Mouse (Mus musculus) myocyte (in vitro differentiated cells): ENCODE measurements around the gene Kctd21. TPM values are rescaled to one million over a fixed set of nuclear protein-coding genes. Genes with fewer than 3 reads are reported as not detected.

Experiments
- H3K27me3 ChIP-seq: one replicate; pipeline ENCODE4 v1.6.1; 2011; ENCODE audit not compliant: control insufficient read depth, insufficient read depth, insufficient read length
- H3K36me3 ChIP-seq: one replicate; pipeline ENCODE4 v1.6.1; 2011; ENCODE audit not compliant: control insufficient read depth, insufficient read depth
- H3K4me2 ChIP-seq: one replicate; pipeline ENCODE4 v1.6.1; 2011; ENCODE audit warnings: low read depth, control low read depth
- H3K4me3 ChIP-seq: one replicate; pipeline ENCODE4 v1.5.1; 2011; ENCODE audit warnings: mild to moderate bottlenecking, control low read depth, moderate library complexity
- H3K79me2 ChIP-seq: one replicate; pipeline ENCODE4 v1.6.1; 2011; ENCODE audit not compliant: control insufficient read depth, insufficient read depth
- H3ac ChIP-seq: one replicate; pipeline ENCODE4 v1.6.1; 2011; ENCODE audit not compliant: control insufficient read depth, insufficient read length
- CEBPB ChIP-seq: IDR thresholded peaks from 2 replicates; pipeline ENCODE4 v1.6.1; 2011; ENCODE audit warnings: mild to moderate bottlenecking, moderate library complexity; ENCODE audit not compliant: poor library complexity, insufficient read depth, severe bottlenecking
- E2F4 ChIP-seq: IDR thresholded peaks from one replicate; pipeline ENCODE4 v1.6.1; 2011; ENCODE audit warnings: mild to moderate bottlenecking, control low read depth, moderate library complexity; ENCODE audit not compliant: insufficient read depth
- MAX ChIP-seq: IDR thresholded peaks from one replicate; pipeline ENCODE4 v1.6.1; 2011; ENCODE audit warnings: low read depth, mild to moderate bottlenecking, control low read depth
- MYOD1 ChIP-seq, 3 experiments: IDR thresholded peaks; one replicate each; pipeline ENCODE4 v1.6.1; 2011; ENCODE audit warnings: control low read depth in 2 of 3, low read depth in 2 of 3, mild to moderate bottlenecking in 2 of 3, moderate library complexity in 1 of 3; ENCODE audit not compliant: insufficient read length in 2 of 3, control insufficient read depth in 1 of 3
- MYOG ChIP-seq, 3 experiments: IDR thresholded peaks; one replicate each; pipeline ENCODE4 v1.6.1; 2011; ENCODE audit warnings: control low read depth in 2 of 3, low read depth in 2 of 3, mild to moderate bottlenecking in 2 of 3; ENCODE audit not compliant: insufficient read length in 2 of 3, control insufficient read depth in 1 of 3, insufficient read depth in 1 of 3
- POLR2A ChIP-seq: IDR thresholded peaks from one replicate; pipeline ENCODE4 v1.6.1; 2011; ENCODE audit warnings: low read depth, mild to moderate bottlenecking, control low read depth, moderate library complexity; ENCODE audit not compliant: insufficient read length
- POLR2AphosphoS2 ChIP-seq: IDR thresholded peaks from one replicate; pipeline ENCODE4 v1.6.1; 2011; ENCODE audit warnings: low read depth, control low read depth; ENCODE audit not compliant: insufficient read length
- REST ChIP-seq: IDR thresholded peaks from one replicate; pipeline ENCODE4 v1.6.1; 2011; ENCODE audit warnings: mild to moderate bottlenecking, control low read depth, moderate library complexity; ENCODE audit not compliant: insufficient read depth, insufficient read length
- SRF ChIP-seq: IDR thresholded peaks from one replicate; pipeline ENCODE4 v1.6.1; 2011; ENCODE audit warnings: low read depth; ENCODE audit not compliant: control insufficient read depth, insufficient read length
- TCF12 ChIP-seq: IDR thresholded peaks from one replicate; pipeline ENCODE4 v1.6.1; 2011; ENCODE audit warnings: mild to moderate bottlenecking, control low read depth; ENCODE audit not compliant: poor library complexity, insufficient read depth, severe bottlenecking
- TCF3 ChIP-seq: IDR thresholded peaks from one replicate; pipeline ENCODE4 v1.6.1; 2011; ENCODE audit warnings: low read depth, control low read depth; ENCODE audit not compliant: insufficient read length
- USF1 ChIP-seq: IDR thresholded peaks from one replicate; pipeline ENCODE4 v1.6.1; 2011; ENCODE audit warnings: low read depth, mild to moderate bottlenecking, control low read depth, moderate library complexity
- polyA plus RNA-seq: library from polyadenylated mRNA; unstranded; fragments of >200 nt; fragmentation: generic; extraction: Trizol; gene quantifications from one replicate; pipeline ENCODE4 v1.2.1, GENCODE M21; 2012; ENCODE audit warnings: missing spikeins

The Kctd21 gene
- polyA plus RNA-seq, 1 experiment, result 2.3 TPM

DNA sequence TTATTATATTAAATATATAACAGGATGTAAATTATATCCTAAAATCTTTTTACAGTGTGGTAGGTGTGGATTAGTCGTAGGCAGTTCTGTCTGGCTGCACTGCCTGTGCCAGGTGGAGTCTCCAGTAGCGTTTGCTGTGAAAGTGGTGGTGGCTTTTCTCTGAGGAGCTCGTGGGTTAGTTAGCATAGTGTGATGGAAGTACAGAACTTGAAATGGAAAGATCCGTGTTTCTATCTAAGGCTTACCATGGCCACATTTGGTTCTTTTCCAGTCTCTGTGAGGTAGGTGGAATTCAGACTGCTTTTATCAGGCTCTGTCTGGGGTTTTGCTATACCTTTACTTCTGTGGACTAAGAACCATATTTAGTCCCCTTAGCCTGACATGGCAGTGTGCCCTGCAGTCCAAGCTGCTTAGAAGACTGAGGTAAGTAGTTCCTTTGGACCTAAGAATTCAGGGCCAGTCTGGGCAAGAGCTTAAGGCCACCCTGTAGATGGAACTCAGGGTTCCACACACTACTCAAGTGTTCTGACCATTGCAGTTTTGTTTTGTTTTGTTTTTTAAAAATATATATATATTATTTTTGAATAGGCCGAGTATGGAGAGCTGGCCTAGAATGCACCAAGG is 48.5 kb downstream of the Kctd21 start:
- no peak for TF ChIP-seq POLR2AphosphoS2
- TF ChIP-seq MYOD1 (IDR thresholded peaks at IDR 0.05; ENCODE audit: control insufficient read depth in 1 of 3, insufficient read length in 2 of 3, low read depth in 2 of 3), result no peak
- TF ChIP-seq SRF, result no peak
- no peaks in the 10 kb centered on the region for H3K79me2 ChIP-seq
- no peaks in the 10 kb centered on the region for H3K27me3 ChIP-seq
- H3K4me3 ChIP-seq, result no peak overlapping the region
- no peak overlapping the region for H3K4me2 ChIP-seq
- H3ac ChIP-seq, result no peak overlapping the region
- H3K36me3 ChIP-seq, result peaks cover 17% of the 10 kb centered on the region

- Histone ChIP-seq H3K79me2 (no peaks in the 10 kb centered on the region), H3K36me3 (peaks cover 17% of the 10 kb centered on the region), H3K4me3 (no peak overlapping the region), H3ac (no peak overlapping the region), H3K27me3 (no peaks in the 10 kb centered on the region), H3K4me2 (no peak overlapping the region)
- TF ChIP-seq REST (no peak), MYOG (IDR thresholded peaks at IDR 0.05; ENCODE audit: control insufficient read depth in 1 of 3, insufficient read depth in 1 of 3, insufficient read length in 2 of 3, low read depth in 2 of 3) (no peak), MAX (no peak), CEBPB (no peak), E2F4 (no peak), POLR2AphosphoS2 (no peak), USF1 (no peak), MYOD1 (IDR thresholded peaks at IDR 0.05; ENCODE audit: control insufficient read depth in 1 of 3, insufficient read length in 2 of 3, low read depth in 2 of 3) (no peak), SRF (no peak)
These were observed 50.5 kb downstream of the Kctd21 start for GRCm38 (mm10) chr7:97382661-97383060.

- TF ChIP-seq TCF12 (no peak), POLR2A (no peak), MAX (no peak), E2F4 (no peak), MYOD1 (IDR thresholded peaks at IDR 0.05; ENCODE audit: control insufficient read depth in 1 of 3, insufficient read length in 2 of 3, low read depth in 2 of 3) (no peak), POLR2AphosphoS2 (no peak), CEBPB (no peak), USF1 (no peak), SRF (no peak), MYOG (IDR thresholded peaks at IDR 0.05; ENCODE audit: control insufficient read depth in 1 of 3, insufficient read depth in 1 of 3, insufficient read length in 2 of 3, low read depth in 2 of 3) (no peak), TCF3 (no peak), REST (no peak)
- Histone ChIP-seq H3ac (no peak overlapping the region), H3K27me3 (no peaks in the 10 kb centered on the region), H3K4me2 (no peak overlapping the region), H3K79me2 (no peaks in the 10 kb centered on the region), H3K36me3 (peaks cover 13% of the 10 kb centered on the region), H3K4me3 (no peak overlapping the region)
These were observed 51.5 kb downstream of the Kctd21 start for GRCm38 (mm10) chr7:97383496-97384132.

DNA sequence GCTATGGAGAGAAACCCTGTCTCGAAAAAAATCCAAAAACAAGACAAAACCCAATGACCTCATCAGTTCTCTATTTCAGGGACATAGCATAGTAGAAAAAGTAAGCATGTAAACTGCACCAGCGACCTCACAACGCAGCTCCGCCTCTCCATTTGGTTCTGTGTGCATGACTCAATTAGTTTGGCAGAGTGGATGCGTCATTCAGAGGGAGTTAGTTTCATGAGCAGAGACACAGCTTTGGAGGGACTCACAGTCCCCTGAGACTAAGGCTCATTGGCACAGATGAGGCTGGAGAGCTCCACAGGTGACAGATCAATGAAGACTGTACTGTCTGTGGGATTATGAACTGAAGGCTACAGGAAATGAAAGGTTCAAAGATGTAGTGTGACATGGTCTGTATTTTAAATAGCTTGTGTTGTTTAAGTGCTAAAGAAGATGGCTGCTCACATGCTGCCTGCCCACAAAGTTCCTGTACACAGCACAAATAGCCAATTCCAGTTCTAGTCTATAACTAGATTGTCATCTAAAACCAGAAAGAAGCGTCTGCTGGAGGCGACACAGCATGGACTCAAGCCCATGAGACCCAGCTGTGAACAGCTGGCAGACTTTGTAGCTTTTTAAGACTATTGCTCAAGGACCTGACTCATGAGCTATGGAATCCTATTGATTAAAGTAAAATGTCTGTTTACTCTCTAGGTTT is 54.1 kb downstream of the Kctd21 start:
- H3ac ChIP-seq, result no peak overlapping the region
- no peaks in the 10 kb centered on the region for H3K27me3 ChIP-seq
- TF ChIP-seq POLR2AphosphoS2 (no peak), REST (no peak), MAX (no peak)
- H3K4me3 ChIP-seq, result no peak overlapping the region
- peaks cover 8% of the 10 kb centered on the region for H3K36me3 ChIP-seq
- no peak overlapping the region for H3K4me2 ChIP-seq
- H3K79me2 ChIP-seq, result no peaks in the 10 kb centered on the region

DNA sequence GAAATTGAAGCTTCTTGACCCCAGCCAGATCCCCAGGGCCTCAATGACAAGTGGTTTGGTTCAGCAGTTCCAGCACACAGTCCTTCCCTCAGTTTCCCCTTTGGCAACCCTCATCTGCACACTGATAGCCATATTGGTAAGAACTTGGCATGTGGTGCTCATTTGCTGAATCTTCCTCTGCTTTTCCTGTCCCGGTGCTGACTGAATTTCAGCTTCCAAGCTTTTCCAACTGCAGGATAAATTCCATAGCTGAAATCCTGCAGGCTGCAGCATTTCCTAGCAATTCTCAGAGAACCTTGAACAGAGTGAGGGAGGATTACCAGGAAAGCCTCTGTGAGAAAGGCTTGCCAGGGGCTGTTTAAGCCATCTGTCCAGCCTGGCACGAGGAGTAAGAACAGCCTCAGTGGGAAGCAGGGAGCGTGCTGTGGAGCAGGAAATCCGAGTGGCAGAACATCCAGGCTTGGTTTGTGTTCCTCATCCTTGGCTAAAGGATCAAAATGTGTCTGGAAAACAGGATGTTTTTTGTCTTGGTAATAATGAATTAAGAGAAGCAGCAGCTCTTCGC is 54.8 kb downstream of the Kctd21 start:
- peaks cover 8% of the 10 kb centered on the region for H3K36me3 ChIP-seq
- TF ChIP-seq REST, result no peak
- TF ChIP-seq POLR2AphosphoS2, result no peak
- TF ChIP-seq TCF3, result no peak
- TF ChIP-seq MAX, result no peak
- H3ac ChIP-seq, result no peak overlapping the region
- H3K27me3 ChIP-seq, result no peaks in the 10 kb centered on the region
- no peak overlapping the region for H3K4me2 ChIP-seq
- no peak overlapping the region for H3K4me3 ChIP-seq
- no peaks in the 10 kb centered on the region for H3K79me2 ChIP-seq
